Mouse (Mus musculus) heart, postnatal 4 days (tissue): Measurements from ENCODE around the gene Slc15a2. TPM values are rescaled to one million over a fixed set of nuclear protein-coding genes. Genes with fewer than 3 reads are reported as not detected.

ENCODE experiments used
- DNase-seq: peaks from one replicate; pipeline ENCODE4 v3.0.0; 2021
- total RNA-seq, 2 experiments: library from RNA; stranded (reverse); gene quantifications; 2 replicates each; pipeline ENCODE4 v1.2.3; 2021

The Slc15a2 gene
- total RNA-seq, 2 experiments from 2014 or later, result 2.1 to 3.5 TPM

GRCm38 (mm10) chr16:36751979-36752378, 32.8 kb downstream of the Slc15a2 start:
- no peak for DNase-seq

- no peak for DNase-seq
These were observed 37.0 kb downstream of the Slc15a2 start for GRCm38 (mm10) chr16:36747767-36748166.

- DNase-seq, result no peak
These were observed 37.7 kb downstream of the Slc15a2 start for GRCm38 (mm10) chr16:36747068-36747467.

- no peak for DNase-seq
These were observed 41.2 kb downstream of the Slc15a2 start for GRCm38 (mm10) chr16:36743580-36743979.

DNA sequence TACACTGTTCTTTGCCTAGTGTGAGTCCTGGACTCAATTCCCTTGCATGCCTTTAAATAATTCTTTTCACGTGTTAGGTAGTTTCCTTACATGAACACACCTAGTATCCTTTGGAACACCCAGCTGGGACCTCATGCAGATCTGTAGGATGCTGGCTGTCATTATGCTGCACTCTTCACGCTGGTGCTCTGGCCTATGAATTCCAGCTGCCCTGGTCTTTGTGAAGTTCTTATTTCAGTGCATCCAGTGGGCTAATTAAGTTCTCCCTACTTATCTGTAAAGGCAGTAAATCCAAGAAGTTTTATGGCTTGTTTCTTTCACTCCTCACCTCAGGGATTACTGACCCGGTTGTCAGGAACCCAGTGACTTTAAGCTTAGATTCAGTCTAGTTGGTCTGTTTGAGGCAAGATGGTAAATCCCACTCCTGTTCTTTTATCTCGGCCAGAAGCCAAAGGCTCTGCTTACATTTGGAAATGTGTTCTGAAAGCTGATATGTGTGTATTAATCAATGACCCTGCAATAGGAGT, 45.3 kb downstream of the Slc15a2 start:
- no peak for DNase-seq

GRCm38 (mm10) chr16:36735421-36735820, 49.3 kb downstream of the Slc15a2 start:
- no peak for DNase-seq

GRCm38 (mm10) chr16:36733827-36734226, 50.9 kb downstream of the Slc15a2 start:
- DNase-seq, result no peak

GRCm38 (mm10) chr16:36732572-36732971, 52.2 kb downstream of the Slc15a2 start:
- no peak for DNase-seq

DNA sequence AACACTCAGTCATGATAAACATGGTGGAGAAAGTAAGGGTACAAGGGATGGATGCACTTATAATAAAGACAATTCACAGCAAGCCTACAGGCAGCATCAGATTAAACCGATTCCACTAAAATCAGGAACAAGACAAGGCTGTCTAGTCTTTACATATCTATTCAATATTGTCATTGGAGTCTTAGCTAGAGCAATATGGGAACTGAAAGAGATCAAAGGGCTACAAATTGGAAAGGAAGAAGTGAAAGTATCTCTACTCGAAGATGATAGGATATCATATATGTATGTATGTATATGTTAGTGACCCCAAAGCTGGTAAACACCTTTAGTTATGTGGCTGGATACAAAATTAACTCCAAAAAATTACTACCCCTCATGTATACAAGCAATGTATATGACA, 55.8 kb downstream of the Slc15a2 start:
- DNase-seq, result no peak

DNA sequence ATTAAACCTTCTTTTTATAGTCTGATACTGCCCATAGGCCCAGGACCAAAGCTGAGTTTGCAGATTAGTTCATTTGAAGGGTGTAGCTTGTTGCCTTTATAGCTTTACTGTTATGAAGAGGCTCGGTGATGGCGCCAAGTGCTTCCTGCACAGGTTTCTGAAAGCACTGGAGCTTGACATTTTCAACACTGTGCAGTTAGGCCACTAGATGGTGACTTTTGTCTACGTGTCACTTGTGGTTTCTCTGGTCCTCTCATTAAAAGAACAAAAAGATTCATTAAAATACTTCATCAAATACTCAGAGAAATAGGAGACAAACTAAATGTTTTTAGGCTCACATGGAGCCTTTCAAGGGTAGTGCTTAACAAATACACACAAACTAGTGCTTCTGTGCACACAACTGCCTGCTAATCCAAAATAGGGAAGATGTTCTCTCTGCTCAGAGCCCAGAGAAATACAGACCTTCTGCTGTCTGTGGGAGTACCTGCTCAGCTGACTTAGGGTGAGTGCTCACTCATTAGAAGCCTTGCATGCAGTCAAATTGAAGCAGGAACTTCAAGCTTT, 60.8 kb downstream of the Slc15a2 start:
- DNase-seq, result no peak

- no peak for DNase-seq
These were observed 62.0 kb downstream of the Slc15a2 start for GRCm38 (mm10) chr16:36722739-36723138.

DNA sequence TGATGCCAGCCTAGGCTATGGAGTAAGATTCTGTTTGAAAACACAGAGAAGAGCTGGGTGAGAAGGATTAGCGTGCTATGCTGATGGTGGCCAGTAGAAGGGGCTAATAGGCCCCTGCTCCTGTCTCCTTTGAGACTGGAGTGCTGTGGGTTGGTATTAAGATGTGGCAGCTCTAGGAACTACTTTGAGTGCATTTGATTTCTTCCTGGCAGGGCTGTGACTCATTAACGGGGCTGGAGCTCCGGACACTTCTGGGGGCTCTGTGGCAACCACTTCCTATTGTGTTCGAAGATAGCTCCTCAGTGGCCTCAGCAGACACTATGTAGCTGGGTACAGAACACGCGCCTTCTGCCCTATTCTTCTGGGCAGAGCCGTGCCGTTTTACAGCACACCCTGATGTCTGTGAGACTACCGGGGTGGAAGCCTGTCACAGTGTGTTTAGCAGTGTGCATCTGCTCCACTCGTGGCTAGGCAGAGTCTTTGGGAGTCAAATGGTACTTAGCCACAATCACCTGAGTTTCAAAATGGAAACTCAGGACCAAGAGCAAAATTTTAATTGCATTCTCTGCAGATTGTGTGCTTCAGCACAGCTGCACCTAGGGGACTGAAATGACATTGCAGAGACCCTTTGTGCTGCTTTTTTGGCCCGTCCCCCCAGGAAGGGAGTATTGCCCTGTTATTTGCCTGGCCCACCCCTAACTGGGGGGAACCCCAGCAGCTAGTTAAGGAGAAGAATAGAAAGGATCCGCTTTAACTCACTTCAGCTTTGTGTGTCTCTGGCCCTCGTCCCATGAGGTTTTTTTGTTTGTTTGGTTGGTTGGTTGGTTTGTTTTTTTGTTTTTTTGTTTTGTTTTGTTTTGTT, 64.3 kb downstream of the Slc15a2 start:
- no peak for DNase-seq

DNA sequence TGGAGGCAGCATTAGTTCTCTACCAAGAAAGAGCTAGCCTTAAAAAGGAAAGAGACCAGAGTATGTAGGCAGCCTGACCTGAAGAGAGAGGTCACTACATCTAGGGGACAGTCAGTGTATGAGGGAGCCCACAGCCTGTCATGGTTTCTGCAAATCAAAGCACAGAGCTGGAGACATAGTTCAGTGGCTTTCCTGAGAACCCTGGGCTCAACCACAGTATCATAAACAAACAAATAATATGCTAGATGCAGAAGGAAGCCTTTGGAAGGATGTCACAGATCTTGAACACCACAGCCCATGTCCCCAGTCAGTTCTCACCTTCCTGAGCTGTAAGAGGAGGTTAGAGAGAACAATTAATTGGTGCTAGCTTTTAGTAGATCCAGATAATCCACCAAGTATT, 66.1 kb downstream of the Slc15a2 start:
- no peak for DNase-seq

DNA sequence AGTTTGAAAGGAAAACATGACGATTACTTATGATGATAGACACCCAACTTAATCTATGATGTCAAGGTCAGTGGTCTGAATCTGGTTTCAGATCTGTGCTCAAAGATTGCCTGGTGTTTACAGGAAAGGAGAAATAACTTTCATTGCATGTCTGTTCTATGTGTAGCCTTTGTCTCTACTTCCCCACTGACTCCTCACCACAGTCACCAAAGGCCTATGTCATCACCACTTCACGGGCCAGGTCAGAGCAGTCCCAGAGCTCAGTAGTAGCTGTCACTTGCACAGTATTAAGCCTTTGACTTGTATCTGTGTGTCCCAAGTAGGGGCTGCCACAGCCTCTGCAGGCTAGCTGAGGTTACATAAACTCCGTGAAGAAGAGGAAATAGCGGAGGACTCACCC, 67.3 kb downstream of the Slc15a2 start:
- DNase-seq, result no peak

DNA sequence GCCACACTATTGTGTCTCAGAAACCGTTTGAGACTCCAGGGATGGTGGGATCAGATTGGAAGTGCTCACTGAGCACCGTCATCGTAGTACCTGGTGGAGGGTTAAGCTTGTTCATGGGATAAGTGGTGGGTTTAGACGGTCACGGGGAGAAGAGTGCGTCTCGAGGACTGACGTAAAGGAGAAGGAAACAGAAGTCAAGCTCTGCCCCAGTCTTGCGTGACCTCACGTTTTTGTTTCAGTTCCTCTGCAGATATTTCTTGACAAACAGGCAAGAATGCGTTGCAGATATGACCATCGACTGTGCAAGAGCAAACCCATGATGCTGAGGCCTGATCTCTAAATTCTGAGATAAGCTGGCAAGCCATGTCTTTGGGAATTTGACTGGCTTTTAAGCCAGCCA, 73.0 kb downstream of the Slc15a2 start:
- DNase-seq, result no peak

GRCm38 (mm10) chr16:36710794-36711193, 74.0 kb downstream of the Slc15a2 start:
- DNase-seq, result no peak

DNA sequence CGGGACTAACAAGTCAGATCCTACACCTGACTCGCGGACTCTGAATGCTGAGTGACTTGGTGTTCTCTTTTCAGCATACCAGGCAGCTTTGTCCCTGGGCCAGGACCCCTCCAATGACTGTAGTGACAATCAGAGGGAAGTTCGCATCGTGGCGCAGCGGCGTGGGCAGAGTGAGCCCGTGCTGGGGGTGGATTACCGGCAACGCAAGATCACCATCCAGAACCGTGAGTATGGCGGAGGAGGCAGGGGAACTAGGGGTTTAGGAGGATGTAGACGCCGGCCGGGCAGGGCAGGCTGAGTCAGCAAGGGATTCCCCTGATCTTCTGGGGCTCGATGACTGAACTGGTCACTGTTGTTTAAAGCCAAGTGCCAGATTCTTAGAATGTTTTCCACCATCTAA, 75.4 kb downstream of the Slc15a2 start:
- DNase-seq, result no peak

DNA sequence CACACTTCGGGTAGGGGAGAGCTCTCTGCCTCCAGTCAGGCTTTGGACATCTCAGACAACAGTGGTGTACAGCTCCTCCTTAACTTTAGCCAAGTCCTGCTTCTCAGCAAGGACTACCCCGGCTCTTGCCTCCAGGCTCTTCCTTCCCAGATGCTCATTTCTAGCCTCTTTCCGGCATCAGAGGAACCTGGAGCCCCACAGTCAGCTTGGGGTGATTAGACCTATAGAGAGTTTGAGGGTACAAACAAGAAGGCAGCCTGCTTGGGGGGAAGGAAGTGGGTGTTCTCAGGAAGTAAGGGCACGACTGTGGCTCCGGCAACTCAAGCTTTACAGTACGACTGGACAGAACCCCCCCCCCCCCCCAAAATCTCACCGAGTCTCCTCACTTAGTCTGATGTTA, 76.0 kb downstream of the Slc15a2 start:
- DNase-seq, result no peak

DNA sequence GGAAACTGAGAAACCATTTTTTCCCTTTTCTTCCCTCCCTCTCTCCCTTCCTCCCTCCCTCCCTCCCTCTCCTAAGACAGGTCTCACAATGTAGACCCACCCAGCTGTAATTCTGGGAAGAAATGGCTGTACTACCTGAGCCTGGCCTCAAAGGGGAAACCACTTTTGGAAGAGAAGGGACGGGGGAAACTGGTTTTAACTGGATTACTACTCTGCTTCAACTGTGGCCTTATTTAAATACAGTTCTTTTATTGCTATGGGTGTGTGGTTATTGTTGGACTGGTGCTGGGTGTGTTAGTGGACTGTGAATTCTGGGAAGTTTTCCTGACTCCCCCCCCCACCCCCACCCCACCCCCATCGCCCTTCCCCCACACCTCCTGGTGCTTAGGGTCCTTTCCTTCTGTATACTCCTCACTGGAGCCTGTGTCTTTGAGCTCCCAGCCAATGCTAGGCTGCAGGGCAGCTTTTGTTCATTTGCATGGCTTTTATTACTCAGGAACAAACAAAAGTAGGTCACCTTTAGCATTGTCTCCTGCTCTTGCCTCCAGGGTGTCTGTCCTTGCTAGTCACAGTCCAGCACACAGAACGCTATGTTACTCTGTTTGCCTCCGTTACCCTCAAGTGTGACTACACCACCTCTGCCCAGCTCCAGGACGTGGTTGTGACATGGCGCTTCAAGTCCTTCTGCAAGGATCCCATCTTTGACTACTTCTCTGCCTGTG, 76.9 kb downstream of the Slc15a2 start:
- DNase-seq, result no peak

GRCm38 (mm10) chr16:36700484-36700883, 84.3 kb downstream of the Slc15a2 start:
- no peak for DNase-seq
